Mouse (Mus musculus): ENCODE measurements around the gene Zswim8. TPM values are rescaled to one million over a fixed set of nuclear protein-coding genes. Genes with fewer than 3 reads are reported as not detected.

Gene Zswim8
- polyA plus RNA-seq, 1 experiment from 2014 or later, result 6.4 TPM

- no peaks in the 10 kb centered on the region for H3K9me3 ChIP-seq (ENCODE audit: low read length)
- peak overlapping the region; percentile 72; the same call in 1 of the 2 replicates for H3K27ac ChIP-seq (ENCODE audit: low read depth)
- no peaks in the 10 kb centered on the region for H3K36me3 ChIP-seq (replicated peaks; ENCODE audit: insufficient read depth, low read length)
- H3K4me3 ChIP-seq (ENCODE audit: low read depth, low read length), result peak overlapping the region; percentile 65
- TF ChIP-seq CTCF (IDR thresholded peaks at IDR 0.05; ENCODE audit: low read depth) (no peak), EP300 (IDR thresholded peaks at IDR 0.05; ENCODE audit: low read depth) (no peak)
- 25% methylated on average over 19 of the region's 19 CpGs for WGBS (ENCODE audit: insufficient replicate concordance)
- peaks cover 31% of the 10 kb centered on the region for H3K27me3 ChIP-seq (ENCODE audit: insufficient read depth, low read length)
- H3K4me1 ChIP-seq (ENCODE audit: insufficient read depth), result peaks cover 10% of the 10 kb centered on the region
- peak overlapping the region; percentile 68 for H3K9ac ChIP-seq (replicated peaks)
- H3K4me2 ChIP-seq (ENCODE audit: low read depth, low read length), result peak overlapping the region; percentile 98
- no peak for ATAC-seq
- no peak for DNase-seq
These were observed 45.6 kb upstream of the Zswim8 start for GRCm38 (mm10) chr14:20661661-20662331.

- Histone ChIP-seq H3K36me3 (replicated peaks; ENCODE audit: insufficient read depth, low read length) (no peaks in the 10 kb centered on the region), H3K27me3 (ENCODE audit: insufficient read depth, low read length) (peaks cover 31% of the 10 kb centered on the region), H3K4me1 (ENCODE audit: insufficient read depth) (peaks cover 10% of the 10 kb centered on the region), H3K9ac (replicated peaks) (no peak overlapping the region), H3K27ac (ENCODE audit: low read depth) (no peak overlapping the region), H3K4me3 (ENCODE audit: low read depth, low read length) (no peak overlapping the region), H3K4me2 (ENCODE audit: low read depth, low read length) (no peak overlapping the region), H3K9me3 (ENCODE audit: low read length) (no peaks in the 10 kb centered on the region)
- WGBS (ENCODE audit: insufficient replicate concordance), result 72% methylated on average over 3 of the region's 3 CpGs
- DNase-seq (no peak), ATAC-seq (no peak)
- TF ChIP-seq EP300 (IDR thresholded peaks at IDR 0.05; ENCODE audit: low read depth) (no peak), CTCF (IDR thresholded peaks at IDR 0.05; ENCODE audit: low read depth) (no peak)
These were observed 44.6 kb upstream of the Zswim8 start for GRCm38 (mm10) chr14:20662740-20663139.

- 66% methylated on average over 2 of the region's 2 CpGs for WGBS (ENCODE audit: insufficient replicate concordance)
- Histone ChIP-seq H3K4me2 (ENCODE audit: low read depth, low read length) (no peak overlapping the region), H3K27me3 (ENCODE audit: insufficient read depth, low read length) (peaks cover 31% of the 10 kb centered on the region), H3K9ac (replicated peaks) (no peak overlapping the region), H3K9me3 (ENCODE audit: low read length) (no peaks in the 10 kb centered on the region), H3K4me3 (ENCODE audit: low read depth, low read length) (no peak overlapping the region), H3K36me3 (replicated peaks; ENCODE audit: insufficient read depth, low read length) (no peaks in the 10 kb centered on the region), H3K4me1 (ENCODE audit: insufficient read depth) (peaks cover 10% of the 10 kb centered on the region), H3K27ac (ENCODE audit: low read depth) (no peak overlapping the region)
- ATAC-seq, result no peak
- TF ChIP-seq EP300 (IDR thresholded peaks at IDR 0.05; ENCODE audit: low read depth), result no peak
- no peak for TF ChIP-seq CTCF (IDR thresholded peaks at IDR 0.05; ENCODE audit: low read depth)
- DNase-seq, result no peak
These were observed 43.8 kb upstream of the Zswim8 start for GRCm38 (mm10) chr14:20663601-20664000.

GRCm38 (mm10) chr14:20664436-20664835, 42.9 kb upstream of the Zswim8 start:
- no peaks in the 10 kb centered on the region for H3K36me3 ChIP-seq (replicated peaks; ENCODE audit: insufficient read depth, low read length)
- no peak overlapping the region for H3K27ac ChIP-seq (ENCODE audit: low read depth)
- no peak overlapping the region for H3K4me2 ChIP-seq (ENCODE audit: low read depth, low read length)
- H3K4me1 ChIP-seq (ENCODE audit: insufficient read depth), result peaks cover 10% of the 10 kb centered on the region
- no peak overlapping the region for H3K4me3 ChIP-seq (ENCODE audit: low read depth, low read length)
- 57% methylated on average over 3 of the region's 3 CpGs for WGBS (ENCODE audit: insufficient replicate concordance)
- ATAC-seq (no peak), DNase-seq (no peak)
- peaks cover 31% of the 10 kb centered on the region for H3K27me3 ChIP-seq (ENCODE audit: insufficient read depth, low read length)
- TF ChIP-seq CTCF (IDR thresholded peaks at IDR 0.05; ENCODE audit: low read depth), result no peak
- no peak for TF ChIP-seq EP300 (IDR thresholded peaks at IDR 0.05; ENCODE audit: low read depth)
- no peak overlapping the region for H3K9ac ChIP-seq (replicated peaks)
- H3K9me3 ChIP-seq (ENCODE audit: low read length), result no peaks in the 10 kb centered on the region

- peaks cover 17% of the 10 kb centered on the region for H3K27me3 ChIP-seq (ENCODE audit: insufficient read depth, low read length)
These were observed 39.9 kb upstream of the Zswim8 start for GRCm38 (mm10) chr14:20667469-20667868.

GRCm38 (mm10) chr14:20668154-20668810, 39.1 kb upstream of the Zswim8 start, which contains the start of gene Synpo2l:
TSS of gene Synpo2l (minus strand) at chr14:20668354.
- Histone ChIP-seq H3K27me3 (ENCODE audit: insufficient read depth, low read length) (peaks cover 9% of the 10 kb centered on the region; the same call in 1 of the 2 replicates), H3K9me3 (ENCODE audit: low read length) (no peaks in the 10 kb centered on the region), H3K9ac (replicated peaks) (no peak within 1 kb of the TSS), H3K4me2 (ENCODE audit: low read depth, low read length) (no peak within 1 kb of the TSS), H3K4me1 (ENCODE audit: insufficient read depth) (peaks cover 2% of the 10 kb centered on the region; the same call in 1 of the 2 replicates), H3K27ac (ENCODE audit: low read depth) (no peak within 1 kb of the TSS), H3K36me3 (replicated peaks; ENCODE audit: insufficient read depth, low read length) (no peaks in the 10 kb centered on the region), H3K4me3 (ENCODE audit: low read depth, low read length) (no peak within 1 kb of the TSS)
- WGBS (ENCODE audit: insufficient replicate concordance), result 65% methylated on average over 8 of the region's 8 CpGs
- DNase-seq (no peak), ATAC-seq (peak; percentile 21; the same call in 1 of the 2 replicates)
- no peak for TF ChIP-seq EP300 (IDR thresholded peaks at IDR 0.05; ENCODE audit: low read depth)
- no peak for TF ChIP-seq CTCF (IDR thresholded peaks at IDR 0.05; ENCODE audit: low read depth)

More at GRCm38 (mm10) chr14:20667469-20667868, 39.9 kb upstream of the Zswim8 start:
- H3K9ac ChIP-seq (replicated peaks), result no peak overlapping the region
- H3K4me1 ChIP-seq (ENCODE audit: insufficient read depth), result no peaks in the 10 kb centered on the region
- no peak for ATAC-seq
- no peaks in the 10 kb centered on the region for H3K9me3 ChIP-seq (ENCODE audit: low read length)
- no peak for DNase-seq
- H3K36me3 ChIP-seq (replicated peaks; ENCODE audit: insufficient read depth, low read length), result no peaks in the 10 kb centered on the region
- H3K4me3 ChIP-seq (ENCODE audit: low read depth, low read length), result no peak overlapping the region
- no peak overlapping the region for H3K27ac ChIP-seq (ENCODE audit: low read depth)
- no peak for TF ChIP-seq CTCF (IDR thresholded peaks at IDR 0.05; ENCODE audit: low read depth)
- no peak for TF ChIP-seq EP300 (IDR thresholded peaks at IDR 0.05; ENCODE audit: low read depth)
- H3K4me2 ChIP-seq (ENCODE audit: low read depth, low read length), result no peak overlapping the region
- 74% methylated on average over 1 of the region's 1 CpGs for WGBS (ENCODE audit: insufficient replicate concordance)

Measured in liver, postnatal 0 days (tissue).